Mouse (Mus musculus): Measurements from ENCODE around the gene Nub1. TPM values are rescaled to one million over a fixed set of nuclear protein-coding genes. Genes with fewer than 3 reads are reported as not detected.

Nub1 gene
- 34.0 and 36.6 TPM in 2 replicates for polyA plus RNA-seq (2014; fragmentation: Nextera tagmentation; extraction: Ambion mirVana)

DNA sequence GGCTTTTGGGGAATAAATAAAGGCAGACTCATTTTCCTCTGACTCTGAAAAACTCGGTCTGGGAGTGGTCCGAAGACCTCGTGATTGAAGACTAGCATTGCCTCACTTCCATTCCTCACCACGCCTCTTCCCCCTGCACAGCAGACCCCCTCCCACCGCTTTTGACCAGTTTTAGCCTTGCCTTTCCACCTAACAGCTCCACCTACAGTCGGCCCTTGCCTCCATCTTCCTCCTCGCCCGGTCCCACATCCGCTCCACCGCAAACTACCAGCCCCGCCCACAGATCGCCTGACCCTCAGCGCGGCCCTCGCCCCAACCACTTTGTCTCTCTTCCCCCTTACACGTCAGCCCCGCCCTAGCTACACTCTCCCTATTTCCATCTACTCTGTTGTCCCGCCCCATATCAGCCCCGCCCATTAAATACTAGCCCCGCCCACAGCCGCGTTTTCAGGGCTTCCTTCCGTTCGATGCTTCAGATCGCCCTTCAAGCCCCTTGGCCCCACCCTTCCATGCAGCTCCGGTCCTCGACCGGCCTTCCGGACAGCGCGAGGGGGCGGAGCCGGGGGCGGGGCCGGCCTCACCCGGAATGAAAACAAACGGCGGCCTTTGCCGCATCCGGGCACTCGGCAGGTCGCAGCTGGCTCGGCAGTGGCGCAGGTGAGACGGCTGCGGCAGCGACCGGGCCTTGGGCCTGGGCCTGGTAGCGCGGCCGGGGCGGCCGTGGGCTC, at the start of gene Nub1:
TSS of gene Nub1 (plus strand) at position 167 of the 728 bp plus-strand sequence.
- Histone ChIP-seq H3K9me3 (ENCODE audit: control insufficient read depth, low read length) (no peaks in the 10 kb centered on the region), H3K4me2 (ENCODE audit: low read length) (peak within 1 kb of the TSS; percentile 74), H3K27ac (ENCODE audit: low read depth) (peak within 1 kb of the TSS; percentile 99), H3K9ac (ENCODE audit: low read length) (peak within 1 kb of the TSS; percentile 58), H3K27me3 (replicated peaks; ENCODE audit: control insufficient read depth, insufficient read depth, low read length) (no peaks in the 10 kb centered on the region), H3K4me1 (replicated peaks; ENCODE audit: control insufficient read depth, insufficient read depth, low read length) (peaks cover 10% of the 10 kb centered on the region; the same call in 1 of the 2 replicates), H3K4me3 (ENCODE audit: low read depth, low read length) (peak within 1 kb of the TSS; percentile 76), H3K36me3 (ENCODE audit: control insufficient read depth, insufficient read depth, low read length) (peaks cover 13% of the 10 kb centered on the region)
- WGBS = under 1% methylated on average over 53 of the region's 53 CpGs
- peak; percentile 97 for ATAC-seq (replicated peaks; ENCODE audit: low FRiP score, low TSS enrichment, low read depth)
- peak; percentile 99 for DNase-seq (ENCODE audit: low spot score)

DNA sequence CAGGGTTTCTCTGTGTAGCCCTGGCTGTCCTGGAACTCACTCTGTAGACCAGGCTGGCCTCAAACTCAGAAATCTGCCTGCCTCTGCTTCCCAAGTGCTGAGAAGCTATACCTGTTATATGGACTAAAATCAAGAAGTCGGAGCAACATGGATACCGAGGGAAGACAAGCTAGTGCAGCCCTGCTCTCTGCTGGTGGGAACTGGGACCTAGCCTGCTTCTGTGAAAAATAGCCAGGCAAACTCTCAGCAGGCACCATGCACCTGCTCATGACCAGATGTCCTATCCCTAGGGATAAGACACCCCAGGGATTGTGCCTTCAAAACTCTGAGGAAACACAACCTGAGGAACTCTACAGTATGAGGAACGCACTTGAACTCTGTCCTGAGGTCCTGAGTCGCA, 48.3 kb upstream of the Nub1 start:
- Histone ChIP-seq H3K27me3 (replicated peaks; ENCODE audit: control insufficient read depth, insufficient read depth, low read length) (no peaks in the 10 kb centered on the region), H3K36me3 (ENCODE audit: control insufficient read depth, insufficient read depth, low read length) (no peaks in the 10 kb centered on the region), H3K4me2 (ENCODE audit: low read length) (no peak overlapping the region), H3K9ac (ENCODE audit: low read length) (no peak overlapping the region), H3K9me3 (ENCODE audit: control insufficient read depth, low read length) (no peaks in the 10 kb centered on the region), H3K4me1 (replicated peaks; ENCODE audit: control insufficient read depth, insufficient read depth, low read length) (no peaks in the 10 kb centered on the region), H3K4me3 (ENCODE audit: low read depth, low read length) (no peak overlapping the region), H3K27ac (ENCODE audit: low read depth) (no peak overlapping the region)
- DNase-seq (ENCODE audit: low spot score) (no peak), ATAC-seq (replicated peaks; ENCODE audit: low FRiP score, low TSS enrichment, low read depth) (no peak)
- 77% methylated on average over 4 of the region's 4 CpGs for WGBS

DNA sequence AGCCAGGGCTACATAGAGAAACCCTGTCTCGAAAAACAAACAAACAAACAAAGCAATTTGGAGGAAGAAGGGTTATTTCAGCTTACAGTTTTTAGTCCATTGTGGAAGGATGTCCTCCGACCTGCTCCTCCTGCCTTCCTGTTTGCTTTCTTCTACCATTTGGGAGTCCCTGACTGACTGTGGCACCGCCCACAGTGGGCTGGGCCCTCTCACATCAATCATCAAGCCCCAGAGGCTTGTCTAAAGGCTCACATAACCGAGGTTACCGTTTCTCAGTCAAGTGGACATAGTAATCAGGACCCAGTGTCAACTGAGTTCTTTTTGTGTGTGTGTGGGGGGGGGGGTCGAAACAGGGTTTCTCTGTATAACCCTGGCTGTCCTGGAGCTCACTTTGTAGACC, 47.2 kb upstream of the Nub1 start:
- Histone ChIP-seq H3K4me2 (ENCODE audit: low read length) (no peak overlapping the region), H3K27me3 (replicated peaks; ENCODE audit: control insufficient read depth, insufficient read depth, low read length) (no peaks in the 10 kb centered on the region), H3K36me3 (ENCODE audit: control insufficient read depth, insufficient read depth, low read length) (no peaks in the 10 kb centered on the region), H3K4me1 (replicated peaks; ENCODE audit: control insufficient read depth, insufficient read depth, low read length) (no peaks in the 10 kb centered on the region), H3K4me3 (ENCODE audit: low read depth, low read length) (no peak overlapping the region), H3K9me3 (ENCODE audit: control insufficient read depth, low read length) (no peaks in the 10 kb centered on the region), H3K27ac (ENCODE audit: low read depth) (no peak overlapping the region), H3K9ac (ENCODE audit: low read length) (no peak overlapping the region)
- 51% methylated on average over 6 of the region's 6 CpGs for WGBS
- DNase-seq (ENCODE audit: low spot score) (no peak), ATAC-seq (replicated peaks; ENCODE audit: low FRiP score, low TSS enrichment, low read depth) (no peak)

- no peaks in the 10 kb centered on the region for H3K4me1 ChIP-seq (replicated peaks; ENCODE audit: control insufficient read depth, insufficient read depth, low read length)
- DNase-seq (ENCODE audit: low spot score) (no peak), ATAC-seq (replicated peaks; ENCODE audit: low FRiP score, low TSS enrichment, low read depth) (no peak)
- H3K36me3 ChIP-seq (ENCODE audit: control insufficient read depth, insufficient read depth, low read length) = no peaks in the 10 kb centered on the region
- H3K9me3 ChIP-seq (ENCODE audit: control insufficient read depth, low read length) = no peaks in the 10 kb centered on the region
- 69% methylated on average over 6 of the region's 6 CpGs for WGBS
- H3K4me3 ChIP-seq (ENCODE audit: low read depth, low read length) = no peak overlapping the region
- no peaks in the 10 kb centered on the region for H3K27me3 ChIP-seq (replicated peaks; ENCODE audit: control insufficient read depth, insufficient read depth, low read length)
- H3K9ac ChIP-seq (ENCODE audit: low read length) = no peak overlapping the region
- H3K27ac ChIP-seq (ENCODE audit: low read depth) = no peak overlapping the region
- H3K4me2 ChIP-seq (ENCODE audit: low read length) = no peak overlapping the region
Measured at GRCm38 (mm10) chr5:24639081-24639480, 46.3 kb upstream of the Nub1 start.

DNA sequence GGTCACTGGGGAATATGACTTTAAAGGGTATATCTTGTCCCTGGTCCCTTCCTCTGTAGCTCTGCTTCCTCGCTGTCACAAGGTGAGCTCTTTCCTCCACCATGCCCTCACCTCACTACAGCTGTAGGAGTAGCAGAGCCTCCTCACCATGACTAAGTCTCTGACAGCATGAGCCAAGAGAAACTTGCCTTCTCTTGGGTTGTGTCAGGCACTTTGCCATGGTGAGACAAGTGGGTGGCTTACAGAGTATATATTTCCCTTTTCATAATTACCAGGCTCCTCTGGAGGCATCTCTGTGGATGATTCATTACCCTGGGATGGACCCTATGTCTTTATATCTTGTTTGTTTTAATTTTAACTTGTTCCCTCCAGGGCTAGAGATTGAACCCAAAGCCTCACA, 39.9 kb upstream of the Nub1 start:
- ATAC-seq (replicated peaks; ENCODE audit: low FRiP score, low TSS enrichment, low read depth) (no peak), DNase-seq (ENCODE audit: low spot score) (no peak)
- Histone ChIP-seq H3K4me2 (ENCODE audit: low read length) (no peak overlapping the region), H3K36me3 (ENCODE audit: control insufficient read depth, insufficient read depth, low read length) (no peaks in the 10 kb centered on the region), H3K4me1 (replicated peaks; ENCODE audit: control insufficient read depth, insufficient read depth, low read length) (no peaks in the 10 kb centered on the region), H3K27ac (ENCODE audit: low read depth) (no peak overlapping the region), H3K9ac (ENCODE audit: low read length) (no peak overlapping the region), H3K27me3 (replicated peaks; ENCODE audit: control insufficient read depth, insufficient read depth, low read length) (no peaks in the 10 kb centered on the region), H3K4me3 (ENCODE audit: low read depth, low read length) (no peak overlapping the region), H3K9me3 (ENCODE audit: control insufficient read depth, low read length) (no peaks in the 10 kb centered on the region)
- WGBS = 77% methylated on average over 1 of the region's 1 CpGs

DNA sequence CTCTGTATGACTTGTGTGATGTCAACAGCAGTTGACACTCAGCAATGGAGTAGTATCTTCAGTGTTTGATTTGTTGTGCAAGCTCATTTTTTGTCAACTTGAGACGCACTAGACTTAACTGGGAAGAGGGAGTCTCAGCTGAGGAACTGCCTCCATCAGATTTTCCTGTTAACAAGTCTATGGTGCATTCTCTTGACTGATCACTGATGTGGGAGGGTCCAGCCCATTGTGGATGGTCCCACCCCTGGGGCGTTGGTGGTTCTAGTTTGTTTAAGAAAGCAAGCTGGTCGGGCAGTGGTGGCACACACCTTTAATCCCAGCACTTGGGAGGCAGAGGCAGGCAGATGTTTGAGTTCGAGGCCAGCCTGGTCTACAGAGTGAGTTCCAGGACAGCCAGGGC, 36.1 kb upstream of the Nub1 start:
- Histone ChIP-seq H3K36me3 (ENCODE audit: control insufficient read depth, insufficient read depth, low read length) (no peaks in the 10 kb centered on the region), H3K9ac (ENCODE audit: low read length) (no peak overlapping the region), H3K27ac (ENCODE audit: low read depth) (no peak overlapping the region), H3K27me3 (replicated peaks; ENCODE audit: control insufficient read depth, insufficient read depth, low read length) (no peaks in the 10 kb centered on the region), H3K9me3 (ENCODE audit: control insufficient read depth, low read length) (no peaks in the 10 kb centered on the region), H3K4me2 (ENCODE audit: low read length) (no peak overlapping the region), H3K4me3 (ENCODE audit: low read depth, low read length) (no peak overlapping the region), H3K4me1 (replicated peaks; ENCODE audit: control insufficient read depth, insufficient read depth, low read length) (no peaks in the 10 kb centered on the region)
- WGBS = 59% methylated on average over 4 of the region's 4 CpGs
- no peak for ATAC-seq (replicated peaks; ENCODE audit: low FRiP score, low TSS enrichment, low read depth)
- no peak for DNase-seq (ENCODE audit: low spot score)

- H3K27me3 ChIP-seq (replicated peaks; ENCODE audit: control insufficient read depth, insufficient read depth, low read length) = no peaks in the 10 kb centered on the region
- H3K27ac ChIP-seq (ENCODE audit: low read depth) = no peak overlapping the region
- no peaks in the 10 kb centered on the region for H3K9me3 ChIP-seq (ENCODE audit: control insufficient read depth, low read length)
- H3K36me3 ChIP-seq (ENCODE audit: control insufficient read depth, insufficient read depth, low read length) = no peaks in the 10 kb centered on the region
- no peak overlapping the region for H3K4me3 ChIP-seq (ENCODE audit: low read depth, low read length)
- H3K4me2 ChIP-seq (ENCODE audit: low read length) = no peak overlapping the region
- ATAC-seq (replicated peaks; ENCODE audit: low FRiP score, low TSS enrichment, low read depth) (no peak), DNase-seq (ENCODE audit: low spot score) (no peak)
- whole genome bisulfite sequencing = 76% methylated on average over 7 of the region's 7 CpGs
- H3K9ac ChIP-seq (ENCODE audit: low read length) = no peak overlapping the region
- no peaks in the 10 kb centered on the region for H3K4me1 ChIP-seq (replicated peaks; ENCODE audit: control insufficient read depth, insufficient read depth, low read length)
Measured at GRCm38 (mm10) chr5:24649701-24650100, 35.6 kb upstream of the Nub1 start.

DNA sequence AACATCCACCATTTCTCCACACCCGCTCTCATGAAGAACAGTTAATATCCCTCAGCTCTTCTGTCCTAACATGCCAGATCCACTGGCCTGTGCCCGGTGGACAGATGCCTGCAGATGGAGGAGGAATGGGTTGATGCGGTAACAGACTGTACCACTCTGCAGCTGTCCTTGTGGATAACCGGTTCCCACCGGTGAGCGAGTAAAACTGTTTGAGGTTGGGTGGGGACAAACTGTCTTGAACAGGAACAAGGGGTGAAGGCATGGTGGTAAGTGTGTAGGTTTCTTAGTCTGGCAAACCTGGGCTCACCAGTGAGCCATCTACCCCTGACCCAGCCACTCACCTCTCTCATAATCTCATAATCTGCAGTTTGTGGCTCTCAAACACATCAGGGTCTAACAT, 34.0 kb upstream of the Nub1 start:
- DNase-seq (ENCODE audit: low spot score) (no peak), ATAC-seq (replicated peaks; ENCODE audit: low FRiP score, low TSS enrichment, low read depth) (no peak)
- Histone ChIP-seq H3K4me1 (replicated peaks; ENCODE audit: control insufficient read depth, insufficient read depth, low read length) (no peaks in the 10 kb centered on the region), H3K36me3 (ENCODE audit: control insufficient read depth, insufficient read depth, low read length) (no peaks in the 10 kb centered on the region), H3K4me3 (ENCODE audit: low read depth, low read length) (no peak overlapping the region), H3K9ac (ENCODE audit: low read length) (no peak overlapping the region), H3K27ac (ENCODE audit: low read depth) (no peak overlapping the region), H3K27me3 (replicated peaks; ENCODE audit: control insufficient read depth, insufficient read depth, low read length) (no peaks in the 10 kb centered on the region), H3K9me3 (ENCODE audit: control insufficient read depth, low read length) (no peaks in the 10 kb centered on the region), H3K4me2 (ENCODE audit: low read length) (no peak overlapping the region)
- WGBS = 80% methylated on average over 6 of the region's 6 CpGs

Data from intestine, embryonic 14.5 days (tissue).